Mouse (Mus musculus): ENCODE results near the gene Ralgapa2.

GRCm38 (mm10) chr2:146511911-146512580 is at the start of gene Ralgapa2:
- TF ChIP-seq POLR2A (IDR thresholded peaks at IDR 0.05; ENCODE audit: borderline replicate concordance, extremely low read depth, insufficient read depth, insufficient read length, poor library complexity, severe bottlenecking) (peak; percentile 87), CTCF (IDR thresholded peaks at IDR 0.05; ENCODE audit: borderline replicate concordance, extremely low read depth, insufficient read depth, insufficient read length) (no peak)
